Mouse (Mus musculus): ENCODE data around the gene Zdhhc9. TPM values are rescaled to one million over a fixed set of nuclear protein-coding genes. Genes with fewer than 3 reads are reported as not detected.

Gene Zdhhc9
- polyA plus RNA-seq, 1 experiment, result 0.29 TPM

DNA sequence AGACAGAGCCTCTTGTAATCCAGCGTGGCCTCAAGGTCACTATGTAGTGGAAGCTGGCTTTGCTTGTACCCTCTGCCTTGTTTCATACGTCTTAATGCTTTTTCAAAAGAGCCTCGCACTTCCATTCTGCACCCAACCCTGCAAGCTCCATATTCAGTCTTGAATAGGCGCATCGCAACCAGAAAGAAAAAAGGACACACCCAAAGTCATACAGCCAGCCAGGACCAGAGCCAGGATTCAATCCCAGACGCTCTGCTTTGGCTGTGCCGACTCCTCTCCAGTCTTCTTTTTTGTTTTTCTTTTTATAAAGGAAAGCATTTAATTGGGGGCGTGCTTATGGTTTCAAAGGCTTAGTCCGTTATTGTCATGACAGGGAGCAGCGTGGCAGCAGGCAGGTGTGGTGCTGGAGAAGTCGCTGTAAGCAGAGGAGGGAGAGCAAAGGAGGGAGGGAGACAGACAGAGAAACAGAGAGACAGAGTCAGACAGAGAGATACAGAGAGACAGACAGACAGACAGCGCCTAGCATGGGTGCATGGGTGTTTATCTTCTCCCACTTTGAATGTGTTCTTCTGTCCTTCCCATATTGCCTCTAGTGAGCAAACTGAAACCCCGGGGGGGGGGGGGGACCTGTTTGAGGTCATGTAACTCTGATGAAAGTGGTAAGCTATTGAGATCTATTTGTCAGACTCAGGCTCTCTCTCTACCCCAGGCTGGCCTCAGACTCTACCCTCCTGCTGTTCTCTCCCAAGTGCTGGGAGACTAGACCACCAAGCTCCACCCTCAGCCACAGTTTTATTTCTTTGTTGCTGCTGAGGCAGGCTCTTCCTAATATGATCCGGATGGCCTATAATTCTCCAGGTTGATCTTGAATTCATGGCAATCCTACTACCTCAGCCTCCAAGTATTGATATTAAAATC, 69.1 kb downstream of the Zdhhc9 start:
- no peaks in the 10 kb centered on the region for H3K36me3 ChIP-seq (ENCODE audit: control insufficient read depth)
- H3K9me3 ChIP-seq (ENCODE audit: control insufficient read depth, low read length), result no peaks in the 10 kb centered on the region
- H3K4me1 ChIP-seq (ENCODE audit: control insufficient read depth), result peaks cover 45% of the 10 kb centered on the region
- no peaks in the 10 kb centered on the region for H3K27me3 ChIP-seq (ENCODE audit: control insufficient read depth)
- H3K4me3 ChIP-seq (replicated peaks), result no peak overlapping the region
- TF ChIP-seq GATA1 (IDR thresholded peaks at IDR 0.05; ENCODE audit: low read length) (no peak), TAL1 (IDR thresholded peaks at IDR 0.05; ENCODE audit: low read length) (no peak)

DNA sequence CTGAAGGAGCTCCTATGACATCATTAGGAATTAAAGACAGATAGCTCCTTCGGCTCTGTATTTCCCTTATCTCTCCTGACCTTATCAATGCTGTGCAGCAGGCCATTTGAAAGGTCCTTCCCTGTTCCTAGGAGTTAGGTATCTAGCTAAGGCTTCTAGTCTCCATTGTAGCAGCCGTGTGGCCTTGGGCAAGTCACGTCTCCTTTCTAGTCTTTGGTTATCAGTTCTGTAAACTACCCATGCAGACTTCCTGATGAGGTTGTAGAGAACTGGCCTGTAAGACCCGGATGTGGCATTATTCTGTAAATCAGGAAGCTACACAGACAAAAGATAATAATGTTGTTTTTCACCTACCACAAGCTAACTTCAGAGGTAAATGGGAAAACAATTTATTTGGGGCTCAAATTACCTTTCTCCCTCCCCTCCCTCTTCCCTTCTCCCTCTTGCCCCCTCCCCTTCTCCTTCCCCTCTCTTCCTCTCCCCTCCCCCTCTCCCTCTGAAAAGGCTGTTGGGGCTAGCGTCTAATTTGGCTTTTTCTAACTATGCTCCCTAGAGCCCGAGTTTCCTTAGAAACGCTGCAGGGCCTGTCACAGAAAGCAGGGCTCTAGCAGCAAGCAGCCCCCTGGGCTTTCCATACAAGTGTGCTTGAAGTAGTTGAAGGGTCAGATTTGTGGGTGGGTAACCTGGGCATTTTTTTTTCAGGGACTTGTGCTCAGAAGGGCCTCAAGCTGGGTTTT, 70.0 kb downstream of the Zdhhc9 start:
- peak; percentile 17; the same call in 1 of the 3 replicates for TF ChIP-seq TAL1 (IDR thresholded peaks at IDR 0.05; ENCODE audit: low read length)
- peak; percentile 58 for TF ChIP-seq GATA1 (IDR thresholded peaks at IDR 0.05; ENCODE audit: low read length)
- Histone ChIP-seq H3K4me3 (replicated peaks) (no peak overlapping the region), H3K4me1 (ENCODE audit: control insufficient read depth) (peaks cover 45% of the 10 kb centered on the region), H3K36me3 (ENCODE audit: control insufficient read depth) (no peaks in the 10 kb centered on the region), H3K9me3 (ENCODE audit: control insufficient read depth, low read length) (no peaks in the 10 kb centered on the region), H3K27me3 (ENCODE audit: control insufficient read depth) (no peaks in the 10 kb centered on the region)

DNA sequence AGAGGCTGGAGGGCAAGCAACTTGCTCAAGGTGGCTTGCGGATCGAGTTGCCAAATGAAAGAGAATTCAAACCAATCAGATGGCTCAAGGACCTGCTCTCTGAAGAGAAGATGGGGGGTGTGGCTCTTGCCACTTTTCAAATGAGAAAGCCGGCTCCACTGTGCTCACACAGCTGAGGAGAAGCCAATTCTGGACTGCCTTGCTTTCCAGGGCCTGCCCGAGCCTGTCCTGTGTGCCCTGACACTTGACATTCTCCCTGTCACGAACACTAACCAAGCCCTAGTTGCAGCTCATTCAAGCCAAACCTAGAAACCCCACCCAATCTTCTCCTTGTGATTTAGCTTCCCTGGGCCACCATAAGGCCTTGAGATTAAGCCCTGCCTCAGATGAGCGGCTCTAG, 70.7 kb downstream of the Zdhhc9 start:
- no peak overlapping the region for H3K4me3 ChIP-seq (replicated peaks)
- no peaks in the 10 kb centered on the region for H3K36me3 ChIP-seq (ENCODE audit: control insufficient read depth)
- H3K9me3 ChIP-seq (ENCODE audit: control insufficient read depth, low read length), result no peaks in the 10 kb centered on the region
- no peak for TF ChIP-seq TAL1 (IDR thresholded peaks at IDR 0.05; ENCODE audit: low read length)
- TF ChIP-seq GATA1 (IDR thresholded peaks at IDR 0.05; ENCODE audit: low read length), result no peak
- H3K4me1 ChIP-seq (ENCODE audit: control insufficient read depth), result peaks cover 41% of the 10 kb centered on the region
- no peaks in the 10 kb centered on the region for H3K27me3 ChIP-seq (ENCODE audit: control insufficient read depth)

DNA sequence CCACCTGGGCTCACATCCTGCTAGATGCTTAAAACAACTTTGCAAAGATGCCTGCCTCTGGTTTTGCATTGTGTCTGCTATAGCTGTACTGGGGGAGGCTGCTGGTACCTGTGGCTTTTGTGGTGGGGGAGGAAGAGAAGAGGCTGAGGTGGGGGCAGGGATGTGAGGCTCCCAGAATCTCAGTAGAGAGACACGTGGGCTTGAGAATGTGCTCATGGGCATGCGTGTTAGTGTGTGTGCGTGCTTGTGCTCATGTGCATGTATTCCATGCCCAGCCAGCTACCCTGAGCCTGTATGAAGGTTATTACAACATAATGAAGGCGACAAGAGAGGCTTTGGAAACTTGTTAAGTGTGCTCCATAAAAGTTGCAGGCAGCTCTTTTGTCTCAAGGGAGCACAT, 71.7 kb downstream of the Zdhhc9 start:
- Histone ChIP-seq H3K36me3 (ENCODE audit: control insufficient read depth) (no peaks in the 10 kb centered on the region), H3K4me1 (ENCODE audit: control insufficient read depth) (peaks cover 39% of the 10 kb centered on the region), H3K4me3 (replicated peaks) (no peak overlapping the region), H3K9me3 (ENCODE audit: control insufficient read depth, low read length) (no peaks in the 10 kb centered on the region), H3K27me3 (ENCODE audit: control insufficient read depth) (no peaks in the 10 kb centered on the region)
- TF ChIP-seq GATA1 (IDR thresholded peaks at IDR 0.05; ENCODE audit: low read length), result no peak

DNA sequence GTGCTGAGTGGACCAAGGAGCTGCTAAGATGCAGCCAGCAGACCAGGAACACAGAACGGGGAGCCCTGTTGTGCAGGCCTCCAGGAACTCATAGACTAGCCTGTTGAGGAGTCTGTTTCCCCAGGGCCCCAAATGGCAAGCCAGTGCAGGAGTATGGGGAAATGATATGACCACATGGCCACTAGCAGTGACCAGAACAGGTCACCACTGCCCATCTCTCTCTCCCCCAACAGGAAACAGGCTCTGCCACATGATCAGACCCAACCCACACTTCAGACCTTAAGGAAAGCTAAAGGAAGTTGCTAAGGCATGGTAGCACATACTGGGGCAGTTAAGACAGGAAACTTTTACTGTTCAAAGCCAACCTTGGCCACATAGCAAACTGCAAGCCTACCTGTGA, 79.5 kb downstream of the Zdhhc9 start:
- H3K9me3 ChIP-seq (ENCODE audit: control insufficient read depth, low read length), result no peaks in the 10 kb centered on the region
- no peak overlapping the region for H3K4me3 ChIP-seq (replicated peaks)
- TF ChIP-seq TAL1 (IDR thresholded peaks at IDR 0.05; ENCODE audit: low read length), result no peak
- no peak for TF ChIP-seq GATA1 (IDR thresholded peaks at IDR 0.05; ENCODE audit: low read length)
- no peaks in the 10 kb centered on the region for H3K27me3 ChIP-seq (ENCODE audit: control insufficient read depth)
- H3K36me3 ChIP-seq (ENCODE audit: control insufficient read depth), result no peaks in the 10 kb centered on the region
- H3K4me1 ChIP-seq (ENCODE audit: control insufficient read depth), result peaks cover 2% of the 10 kb centered on the region

DNA sequence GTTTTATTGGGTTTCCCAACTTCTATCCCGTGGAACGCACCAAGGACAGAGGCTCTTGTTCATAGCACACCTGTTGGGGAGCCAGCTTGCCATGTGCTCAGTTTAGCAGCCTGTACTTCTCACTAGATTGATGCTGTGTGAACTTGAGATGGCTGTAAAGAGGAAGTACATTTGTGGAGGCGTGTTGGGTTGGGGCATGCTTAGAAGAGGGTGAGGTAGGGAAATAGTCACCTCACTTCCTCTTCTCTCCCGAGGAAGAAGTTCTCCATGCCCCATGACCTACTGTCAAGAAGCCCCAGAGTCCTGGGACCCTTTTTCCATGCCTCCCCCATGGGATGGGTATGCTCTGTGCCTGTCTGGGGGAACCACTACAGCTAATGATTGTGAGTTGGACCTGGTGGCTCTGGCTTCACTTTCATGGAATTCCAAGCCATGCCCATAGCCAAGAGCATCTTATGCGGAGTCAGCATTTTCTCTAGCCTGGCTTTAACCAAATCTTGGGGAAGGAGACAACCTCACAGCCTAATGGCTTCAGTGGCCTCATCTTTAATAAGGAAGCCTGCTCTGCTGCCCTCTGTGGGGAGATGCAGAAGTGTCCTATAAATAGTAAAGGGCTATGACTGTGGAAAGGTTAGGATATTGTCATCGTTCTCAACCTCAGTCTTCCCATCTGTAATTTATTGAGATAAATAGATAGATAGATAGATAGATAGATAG, 81.0 kb downstream of the Zdhhc9 start:
- no peaks in the 10 kb centered on the region for H3K27me3 ChIP-seq (ENCODE audit: control insufficient read depth)
- H3K4me1 ChIP-seq (ENCODE audit: control insufficient read depth), result peaks cover 2% of the 10 kb centered on the region
- TF ChIP-seq GATA1 (IDR thresholded peaks at IDR 0.05; ENCODE audit: low read length), result no peak
- TF ChIP-seq TAL1 (IDR thresholded peaks at IDR 0.05; ENCODE audit: low read length), result no peak
- H3K4me3 ChIP-seq (replicated peaks), result no peak overlapping the region
- H3K9me3 ChIP-seq (ENCODE audit: control insufficient read depth, low read length), result no peaks in the 10 kb centered on the region
- no peaks in the 10 kb centered on the region for H3K36me3 ChIP-seq (ENCODE audit: control insufficient read depth)

DNA sequence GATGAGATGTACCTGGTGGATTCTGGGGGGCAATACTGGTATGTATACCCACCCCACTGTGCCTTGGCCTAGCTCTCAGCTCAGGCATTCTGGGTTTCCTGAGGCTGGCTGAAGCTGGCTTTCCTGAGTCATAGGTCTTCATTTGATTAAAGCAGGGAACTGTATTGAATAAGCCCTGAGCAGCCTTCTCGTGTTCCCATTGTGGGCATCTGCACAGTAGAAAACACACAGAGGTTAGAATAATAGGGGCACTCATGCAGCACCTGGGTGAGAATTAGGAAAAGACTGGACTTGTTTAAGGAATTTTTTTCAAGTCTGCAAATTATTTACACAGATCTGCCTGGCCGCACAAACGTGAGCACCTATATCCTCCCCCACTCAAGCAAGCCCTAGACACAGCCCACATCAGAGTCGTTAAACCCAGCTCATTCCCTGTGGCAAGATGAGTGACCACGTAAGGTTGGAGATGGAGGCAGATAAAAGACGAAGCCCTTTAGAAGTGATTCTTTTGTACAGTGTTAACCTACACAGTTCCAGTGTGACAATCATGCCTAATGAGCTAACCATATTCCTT, 81.7 kb downstream of the Zdhhc9 start:
- Histone ChIP-seq H3K4me1 (ENCODE audit: control insufficient read depth) (peaks cover 2% of the 10 kb centered on the region), H3K27me3 (ENCODE audit: control insufficient read depth) (no peaks in the 10 kb centered on the region), H3K36me3 (ENCODE audit: control insufficient read depth) (no peaks in the 10 kb centered on the region), H3K4me3 (replicated peaks) (no peak overlapping the region), H3K9me3 (ENCODE audit: control insufficient read depth, low read length) (no peaks in the 10 kb centered on the region)
- TF ChIP-seq TAL1 (IDR thresholded peaks at IDR 0.05; ENCODE audit: low read length) (no peak), GATA1 (IDR thresholded peaks at IDR 0.05; ENCODE audit: low read length) (no peak)

DNA sequence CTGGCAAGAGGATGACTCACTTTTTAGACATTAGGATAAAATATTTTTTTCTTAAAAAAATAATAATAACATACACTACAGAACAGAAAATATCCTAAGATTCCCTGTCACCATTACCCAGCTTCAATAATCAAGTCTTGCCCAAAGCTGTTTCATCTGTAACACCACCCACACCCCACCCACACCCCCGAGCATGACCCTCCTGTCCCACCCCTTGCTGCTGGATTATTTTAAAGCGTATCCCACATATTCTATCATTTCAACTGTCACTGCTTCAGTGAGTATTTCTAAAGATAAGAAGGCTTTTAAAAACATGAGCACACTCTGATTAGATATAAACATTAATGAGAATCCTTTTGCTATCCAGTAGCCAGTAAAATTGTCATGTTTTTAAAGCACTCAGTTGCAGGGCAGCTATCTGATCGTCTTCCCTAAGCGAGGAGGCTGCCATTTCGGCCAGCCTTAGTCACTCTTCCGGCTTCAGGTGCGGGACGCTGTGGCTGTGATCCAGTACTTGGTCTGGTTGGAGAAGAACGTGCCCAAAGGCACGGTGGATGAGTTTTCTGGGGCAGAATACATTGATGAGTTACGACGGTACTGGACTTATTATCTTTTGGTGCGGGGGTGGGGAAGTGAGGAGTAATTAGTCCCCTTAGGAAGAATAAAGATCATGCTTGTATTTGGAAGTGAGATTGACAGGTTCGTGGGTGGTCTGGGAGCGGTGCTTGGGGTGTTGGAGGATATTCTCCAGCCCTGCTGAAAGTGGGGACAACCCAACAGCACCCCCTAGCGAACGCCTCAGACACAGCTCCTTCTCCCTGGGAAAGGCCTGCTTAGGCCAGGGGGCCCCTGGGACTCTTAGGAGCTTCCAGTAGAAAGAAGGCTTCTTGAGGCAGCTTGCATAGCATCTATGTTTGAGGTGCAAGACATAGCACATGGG, 84.3 kb downstream of the Zdhhc9 start:
- H3K4me1 ChIP-seq (ENCODE audit: control insufficient read depth), result peaks cover 2% of the 10 kb centered on the region
- no peaks in the 10 kb centered on the region for H3K27me3 ChIP-seq (ENCODE audit: control insufficient read depth)
- H3K36me3 ChIP-seq (ENCODE audit: control insufficient read depth), result no peaks in the 10 kb centered on the region
- H3K9me3 ChIP-seq (ENCODE audit: control insufficient read depth, low read length), result no peaks in the 10 kb centered on the region
- peak overlapping the region; percentile 41 for H3K4me3 ChIP-seq (replicated peaks)
- TF ChIP-seq GATA1 (IDR thresholded peaks at IDR 0.05; ENCODE audit: low read length) (no peak), TAL1 (IDR thresholded peaks at IDR 0.05; ENCODE audit: low read length) (no peak)

Other genes starting within 250 kb of the Zdhhc9 start
- not detected in 2 replicates for gene Apln, start 174.0 kb downstream of the Zdhhc9 start, polyA plus RNA-seq (2012)
- not detected in 2 replicates for gene Xpnpep2, start 100.2 kb downstream of the Zdhhc9 start, polyA plus RNA-seq (2012)
- 0.05 and 0.09 TPM in 2 replicates for gene Sash3, start 62.4 kb downstream of the Zdhhc9 start, polyA plus RNA-seq (2012)
- gene Utp14a, start 48.0 kb upstream of the Zdhhc9 start, polyA plus RNA-seq (2012), result 0.34 and 0.51 TPM in 2 replicates
- 1.6 and 1.9 TPM in 2 replicates for gene Bcorl1, start 132.5 kb upstream of the Zdhhc9 start, polyA plus RNA-seq (2012)

Data from erythroblast, embryonic 14.5 days (primary cell).